Mouse (Mus musculus) thymus, postnatal 25 days (tissue): ENCODE results near the gene Ms4a6b.
"Not testable (repeated sequence)": the region's sequence is repeated elsewhere in the genome, so short reads cannot be mapped to it uniquely, and the experiment has no call there.

ENCODE experiments used
- DNase-seq: peaks from one replicate; pipeline ENCODE4 v3.0.0; 2022

The Ms4a6b gene

GRCm38 (mm10) chr19:11533888-11534445 lies 17.7 kb downstream of the Ms4a6b start:
- no peak for DNase-seq

DNA sequence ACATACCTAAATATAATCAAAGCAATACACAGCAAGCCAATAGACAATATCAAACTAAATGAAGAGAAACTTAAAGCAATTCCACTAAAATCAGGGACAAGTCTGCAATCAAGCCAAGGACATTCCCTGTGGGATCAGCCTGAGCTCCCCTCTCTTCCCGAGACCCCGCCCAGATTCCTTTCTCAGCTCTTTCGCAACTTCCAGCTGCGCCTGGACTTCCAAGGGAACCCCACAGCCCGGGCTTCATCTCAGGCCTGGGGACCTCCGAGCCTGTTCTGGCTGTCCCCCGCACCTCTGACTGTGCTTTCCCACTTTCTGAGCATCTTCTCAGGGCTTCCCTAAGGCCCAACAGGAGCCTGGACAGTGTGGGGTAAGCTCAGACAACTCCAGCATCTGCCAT lies 20.3 kb downstream of the Ms4a6b start, which contains the start of gene Ms4a4d:
TSS of gene Ms4a4d (plus strand) at position 209 of the 400 bp plus-strand sequence.
- no peak for DNase-seq

- no peak for DNase-seq
Measured at GRCm38 (mm10) chr19:11537336-11537735, 21.0 kb downstream of the Ms4a6b start.

- peak; percentile 60 for DNase-seq
Measured at GRCm38 (mm10) chr19:11540166-11540821, 24.0 kb downstream of the Ms4a6b start.

GRCm38 (mm10) chr19:11544383-11544782 lies 28.1 kb downstream of the Ms4a6b start:
- DNase-seq, result not testable (repeated sequence)

DNA sequence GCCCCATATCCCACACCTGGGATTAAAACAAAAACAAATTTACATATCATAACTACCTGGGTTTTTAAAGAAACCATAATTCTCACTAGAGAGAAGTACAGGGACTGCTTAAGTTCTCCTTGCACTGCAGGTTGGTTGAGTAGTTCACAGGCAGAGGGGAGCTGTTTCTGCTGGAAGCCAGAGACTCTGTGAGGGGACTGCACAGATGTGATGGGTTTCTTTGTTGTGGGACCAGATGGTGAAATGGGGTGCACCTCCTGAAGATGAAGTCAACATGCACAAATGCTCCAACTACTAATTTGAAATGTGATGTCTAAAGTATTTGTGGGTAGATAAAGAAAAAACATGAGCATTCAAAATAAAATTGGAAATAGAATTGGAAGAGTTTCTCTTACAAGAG lies 31.6 kb downstream of the Ms4a6b start:
- DNase-seq, result peak; percentile 68

DNA sequence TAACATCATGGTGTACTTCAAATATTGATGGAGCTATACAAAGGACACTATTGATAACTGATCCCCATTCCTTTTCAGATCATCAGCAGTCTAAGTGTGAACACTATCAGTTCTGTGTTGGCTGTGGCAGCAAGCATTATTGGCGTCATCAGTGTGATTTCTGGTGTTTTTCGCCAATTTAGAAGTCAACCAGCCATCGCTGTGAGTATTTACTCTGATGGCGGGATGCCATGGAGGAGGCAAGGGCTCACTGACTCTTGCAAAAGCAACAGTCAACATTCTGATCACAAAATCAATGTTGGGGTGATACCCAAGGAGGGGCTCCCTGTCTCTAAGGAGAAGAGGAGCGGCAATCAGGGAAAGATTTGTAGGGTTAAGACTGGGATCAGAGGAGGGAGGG lies 38.4 kb downstream of the Ms4a6b start:
- no peak for DNase-seq

DNA sequence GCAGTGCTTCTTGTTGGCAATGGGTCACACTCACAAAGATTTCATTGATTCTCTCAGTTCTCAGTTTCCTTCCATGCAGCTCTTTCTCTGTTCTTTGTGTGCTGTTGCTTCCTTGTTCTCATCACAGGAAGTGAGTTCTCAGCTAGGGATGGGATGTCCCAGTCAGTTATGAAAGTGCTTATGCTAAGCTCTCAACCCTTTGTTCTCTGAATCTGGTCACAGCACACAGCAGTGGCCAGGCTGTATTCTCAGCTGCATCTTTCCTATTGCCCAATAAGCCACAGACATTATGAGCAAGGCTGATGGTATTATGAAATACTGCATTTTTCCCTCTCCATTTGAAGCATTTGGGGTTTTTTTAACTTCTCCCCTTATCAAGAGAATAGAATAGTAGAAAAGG lies 43.2 kb downstream of the Ms4a6b start:
- DNase-seq, result not testable (repeated sequence)

- DNase-seq, result no peak
Measured at GRCm38 (mm10) chr19:11574965-11575364, 58.7 kb downstream of the Ms4a6b start.
